Mouse (Mus musculus): ENCODE measurements at regions not wholly inside any gene's neighbourhood (a gene's known extent, or its start where the extent isn't known, plus 50 kb on each side); places are given as distances from the start of the nearest gene placed in this dataset.

DNA sequence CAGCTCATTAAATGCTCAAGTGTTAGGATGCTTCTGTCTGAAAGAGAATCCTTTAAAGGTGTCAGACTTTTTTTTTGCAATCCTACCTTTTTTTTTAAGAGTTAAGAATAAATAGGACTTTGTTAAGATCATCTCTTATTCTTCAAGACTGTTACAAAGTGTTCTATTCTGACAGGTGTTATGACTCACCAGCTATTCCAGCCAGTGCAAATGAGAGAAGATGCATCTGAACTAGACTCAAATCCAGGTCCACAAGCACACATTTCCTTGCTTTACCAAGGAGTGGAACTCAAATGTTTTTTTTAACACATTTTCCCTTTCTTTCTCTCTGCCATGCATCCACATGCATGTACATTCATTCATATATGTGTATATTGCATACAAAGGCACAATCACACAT, 98.4 kb upstream of the Atp10a start:
- Histone ChIP-seq H3K27ac (ENCODE audit: low read length) (no peak overlapping the region), H3K4me2 (replicated peaks; ENCODE audit: low read depth, low read length) (no peak overlapping the region), H3K4me1 (ENCODE audit: control insufficient read depth, insufficient read depth, low read length) (no peaks in the 10 kb centered on the region), H3K36me3 (ENCODE audit: control insufficient read depth, insufficient read depth, low read length) (no peaks in the 10 kb centered on the region), H3K27me3 (ENCODE audit: control insufficient read depth, insufficient read depth, low read length) (no peaks in the 10 kb centered on the region), H3K9ac (replicated peaks; ENCODE audit: low read depth, low read length) (no peak overlapping the region), H3K9me3 (ENCODE audit: control insufficient read depth, low read depth, low read length) (no peaks in the 10 kb centered on the region), H3K4me3 (ENCODE audit: low read depth, low read length) (no peak overlapping the region)
- no peak for ATAC-seq (ENCODE audit: insufficient number of reproducible peaks, insufficient read depth, low FRiP score, low read depth)

DNA sequence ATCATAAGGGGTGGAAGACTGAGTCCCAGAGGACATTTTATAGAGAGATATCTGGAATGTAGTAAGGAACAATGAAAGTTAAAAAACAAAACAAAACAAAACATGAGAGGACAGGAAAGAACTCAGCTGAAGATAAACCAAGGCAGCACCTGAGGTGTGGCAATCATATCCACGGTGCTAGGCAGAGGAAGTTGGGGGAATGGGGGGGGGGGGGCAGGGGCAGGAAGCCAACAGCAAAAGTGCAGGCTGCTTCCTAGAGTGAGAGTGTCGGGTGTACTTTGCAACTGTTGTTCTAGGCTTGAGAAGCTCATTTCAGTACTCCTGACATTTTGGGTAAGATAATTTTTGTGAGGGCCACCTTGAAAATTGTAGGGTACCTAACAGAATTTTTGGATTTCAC, 87.2 kb upstream of the Atp10a start:
- whole genome bisulfite sequencing = 44% methylated on average over 2 of the region's 2 CpGs
- no peaks in the 10 kb centered on the region for H3K9me3 ChIP-seq (ENCODE audit: control insufficient read depth, low read depth, low read length)
- H3K4me1 ChIP-seq (ENCODE audit: control insufficient read depth, insufficient read depth, low read length) = no peaks in the 10 kb centered on the region
- H3K36me3 ChIP-seq (ENCODE audit: control insufficient read depth, insufficient read depth, low read length) = no peaks in the 10 kb centered on the region
- H3K27ac ChIP-seq (ENCODE audit: low read length) = no peak overlapping the region
- H3K27me3 ChIP-seq (ENCODE audit: control insufficient read depth, insufficient read depth, low read length) = no peaks in the 10 kb centered on the region
- H3K4me3 ChIP-seq (ENCODE audit: low read depth, low read length) = no peak overlapping the region
- H3K9ac ChIP-seq (replicated peaks; ENCODE audit: low read depth, low read length) = no peak overlapping the region
- no peak for ATAC-seq (ENCODE audit: insufficient number of reproducible peaks, insufficient read depth, low FRiP score, low read depth)
- no peak overlapping the region for H3K4me2 ChIP-seq (replicated peaks; ENCODE audit: low read depth, low read length)

DNA sequence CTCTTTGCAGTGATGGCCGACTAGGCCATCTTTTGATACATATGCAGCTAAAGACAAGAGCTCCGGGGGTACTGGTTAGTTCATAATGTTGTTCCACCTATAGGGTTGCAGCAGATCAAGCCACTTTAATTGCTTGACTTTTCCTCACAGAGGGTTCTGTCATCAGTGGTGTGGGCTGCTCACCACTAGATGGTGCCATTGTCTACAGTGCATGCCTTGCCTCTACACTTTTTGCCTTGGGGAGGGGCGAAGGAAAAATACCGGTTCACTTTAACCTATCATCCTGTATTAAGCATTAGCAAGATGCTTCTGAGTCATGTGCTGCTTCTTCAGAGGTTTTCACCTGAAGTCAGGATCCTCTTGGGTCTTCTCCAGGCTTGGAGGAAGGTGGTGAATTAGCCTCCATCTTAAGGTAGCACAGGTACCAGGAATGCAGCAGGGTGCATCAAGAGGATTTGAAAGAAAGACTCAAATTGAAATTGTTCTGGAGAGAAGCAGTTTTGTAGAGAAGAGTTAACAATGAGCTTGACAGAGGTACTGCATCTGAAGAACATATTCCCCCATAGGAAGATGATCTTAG, 71.6 kb upstream of the Atp10a start:
- Histone ChIP-seq H3K36me3 (ENCODE audit: control insufficient read depth, insufficient read depth, low read length) (no peaks in the 10 kb centered on the region), H3K9ac (replicated peaks; ENCODE audit: low read depth, low read length) (no peak overlapping the region), H3K4me2 (replicated peaks; ENCODE audit: low read depth, low read length) (no peak overlapping the region), H3K9me3 (ENCODE audit: control insufficient read depth, low read depth, low read length) (no peaks in the 10 kb centered on the region), H3K27me3 (ENCODE audit: control insufficient read depth, insufficient read depth, low read length) (no peaks in the 10 kb centered on the region), H3K4me1 (ENCODE audit: control insufficient read depth, insufficient read depth, low read length) (peaks cover 4% of the 10 kb centered on the region; the same call in 1 of the 2 replicates), H3K4me3 (ENCODE audit: low read depth, low read length) (no peak overlapping the region), H3K27ac (ENCODE audit: low read length) (no peak overlapping the region)
- peak; percentile 46; the same call in 1 of the 2 replicates for ATAC-seq (ENCODE audit: insufficient number of reproducible peaks, insufficient read depth, low FRiP score, low read depth)
- WGBS = 24% methylated on average over 4 of the region's 4 CpGs

DNA sequence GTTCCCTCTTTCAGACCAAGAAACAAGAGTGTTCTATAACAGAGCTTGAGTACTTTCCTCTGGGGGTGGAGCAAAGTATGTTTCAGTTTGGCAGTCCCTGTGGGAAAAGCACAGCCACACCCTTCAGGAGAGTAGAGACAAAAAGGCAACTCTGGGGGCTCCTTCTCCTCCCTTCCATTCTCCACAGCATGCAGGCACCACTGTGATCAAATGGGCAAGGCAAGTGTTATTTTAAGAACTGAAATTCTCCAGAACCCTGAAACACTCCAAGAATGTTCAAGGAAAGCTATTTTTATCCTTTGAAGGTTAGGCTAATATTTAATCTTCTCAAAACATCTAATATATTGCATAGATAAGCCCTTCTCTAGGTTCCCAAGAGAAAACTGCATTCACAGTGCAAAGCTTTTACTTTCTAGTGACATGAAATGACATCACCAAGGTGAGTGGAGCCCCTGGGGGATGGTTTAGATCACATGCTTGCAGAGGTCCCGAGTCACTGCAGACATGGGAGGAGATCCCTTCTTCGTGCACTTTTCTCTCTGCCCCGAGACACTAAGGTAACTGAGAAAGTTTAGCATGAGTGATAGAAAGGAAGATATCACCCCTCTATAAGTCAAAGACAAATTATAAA, 70.2 kb upstream of the Atp10a start:
- no peak for ATAC-seq (ENCODE audit: insufficient number of reproducible peaks, insufficient read depth, low FRiP score, low read depth)
- Histone ChIP-seq H3K4me1 (ENCODE audit: control insufficient read depth, insufficient read depth, low read length) (peaks cover 4% of the 10 kb centered on the region; the same call in 1 of the 2 replicates), H3K4me2 (replicated peaks; ENCODE audit: low read depth, low read length) (no peak overlapping the region), H3K9ac (replicated peaks; ENCODE audit: low read depth, low read length) (no peak overlapping the region), H3K27ac (ENCODE audit: low read length) (no peak overlapping the region), H3K27me3 (ENCODE audit: control insufficient read depth, insufficient read depth, low read length) (no peaks in the 10 kb centered on the region), H3K9me3 (ENCODE audit: control insufficient read depth, low read depth, low read length) (no peaks in the 10 kb centered on the region), H3K4me3 (ENCODE audit: low read depth, low read length) (no peak overlapping the region), H3K36me3 (ENCODE audit: control insufficient read depth, insufficient read depth, low read length) (no peaks in the 10 kb centered on the region)
- WGBS = 22% methylated on average over 3 of the region's 3 CpGs

DNA sequence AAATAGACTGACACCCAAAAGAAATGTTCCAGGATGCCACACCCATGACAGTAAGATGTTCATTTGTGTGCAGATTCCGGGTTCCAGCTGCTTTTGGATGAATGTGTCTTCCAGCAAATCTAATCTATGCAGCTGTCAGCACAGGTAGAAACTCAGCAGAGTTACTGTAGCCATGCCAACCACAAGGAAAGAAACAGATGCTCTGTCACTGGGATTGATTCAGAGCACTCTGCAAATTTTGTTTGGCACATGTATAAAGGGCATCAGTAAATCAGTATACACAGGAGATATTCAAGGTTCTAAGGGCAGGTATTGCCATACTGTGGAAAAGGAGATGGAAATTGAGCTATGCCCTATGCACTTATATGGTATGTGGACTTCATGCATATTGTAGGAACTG, 60.0 kb upstream of the Atp10a start:
- no peak for ATAC-seq (ENCODE audit: insufficient number of reproducible peaks, insufficient read depth, low FRiP score, low read depth)
- H3K9me3 ChIP-seq (ENCODE audit: control insufficient read depth, low read depth, low read length) = no peaks in the 10 kb centered on the region
- H3K36me3 ChIP-seq (ENCODE audit: control insufficient read depth, insufficient read depth, low read length) = no peaks in the 10 kb centered on the region
- no peak overlapping the region for H3K27ac ChIP-seq (ENCODE audit: low read length)
- H3K4me2 ChIP-seq (replicated peaks; ENCODE audit: low read depth, low read length) = no peak overlapping the region
- H3K9ac ChIP-seq (replicated peaks; ENCODE audit: low read depth, low read length) = no peak overlapping the region
- no peak overlapping the region for H3K4me3 ChIP-seq (ENCODE audit: low read depth, low read length)
- H3K4me1 ChIP-seq (ENCODE audit: control insufficient read depth, insufficient read depth, low read length) = no peaks in the 10 kb centered on the region
- H3K27me3 ChIP-seq (ENCODE audit: control insufficient read depth, insufficient read depth, low read length) = no peaks in the 10 kb centered on the region
- WGBS = 64% methylated on average over 1 of the region's 1 CpGs
